Mouse (Mus musculus): ENCODE measurements around the gene Ppip5k2. TPM values are rescaled to one million over a fixed set of nuclear protein-coding genes. Genes with fewer than 3 reads are reported as not detected.

The Ppip5k2 gene
- polyA plus RNA-seq, 1 experiment, result 8.2 TPM

GRCm38 (mm10) chr1:97676115-97676514 is 94.1 kb downstream of the Ppip5k2 start:
- TF ChIP-seq POLR2A (IDR thresholded peaks at IDR 0.05; ENCODE audit: control insufficient read depth, extremely low read depth, insufficient read depth, low read length, poor library complexity) (no peak), CTCF (IDR thresholded peaks at IDR 0.05; ENCODE audit: borderline replicate concordance, control insufficient read depth, extremely low read depth, insufficient read depth, low read length, poor library complexity) (no peak)
- Histone ChIP-seq H3K4me3 (ENCODE audit: control insufficient read depth, insufficient read depth, low read length) (no peak overlapping the region), H3K4me1 (replicated peaks; ENCODE audit: control insufficient read depth, insufficient read depth, low read length) (no peaks in the 10 kb centered on the region), H3K27ac (ENCODE audit: control insufficient read depth, insufficient read depth, low read length) (no peak overlapping the region), H3K27me3 (ENCODE audit: control insufficient read depth, insufficient read depth, low read length) (no peaks in the 10 kb centered on the region), H3K36me3 (ENCODE audit: control insufficient read depth, insufficient read depth, low read length) (no peaks in the 10 kb centered on the region)
- WGBS, result 28% methylated on average over 2 of the region's 2 CpGs
- no peak for DNase-seq

- no peaks in the 10 kb centered on the region for H3K36me3 ChIP-seq (ENCODE audit: control insufficient read depth, insufficient read depth, low read length)
- no peak for DNase-seq
- 14% methylated on average over 2 of the region's 2 CpGs for WGBS
- H3K4me3 ChIP-seq (ENCODE audit: control insufficient read depth, insufficient read depth, low read length), result no peak overlapping the region
- TF ChIP-seq POLR2A (IDR thresholded peaks at IDR 0.05; ENCODE audit: control insufficient read depth, extremely low read depth, insufficient read depth, low read length, poor library complexity) (no peak), CTCF (IDR thresholded peaks at IDR 0.05; ENCODE audit: borderline replicate concordance, control insufficient read depth, extremely low read depth, insufficient read depth, low read length, poor library complexity) (no peak)
- no peaks in the 10 kb centered on the region for H3K4me1 ChIP-seq (replicated peaks; ENCODE audit: control insufficient read depth, insufficient read depth, low read length)
- no peak overlapping the region for H3K27ac ChIP-seq (ENCODE audit: control insufficient read depth, insufficient read depth, low read length)
- H3K27me3 ChIP-seq (ENCODE audit: control insufficient read depth, insufficient read depth, low read length), result no peaks in the 10 kb centered on the region
Measured at GRCm38 (mm10) chr1:97672849-97673248, 97.4 kb downstream of the Ppip5k2 start.

GRCm38 (mm10) chr1:97667288-97667687 is 102.9 kb downstream of the Ppip5k2 start:
- H3K4me3 ChIP-seq (ENCODE audit: control insufficient read depth, insufficient read depth, low read length), result no peak overlapping the region
- no peaks in the 10 kb centered on the region for H3K36me3 ChIP-seq (ENCODE audit: control insufficient read depth, insufficient read depth, low read length)
- TF ChIP-seq CTCF (IDR thresholded peaks at IDR 0.05; ENCODE audit: borderline replicate concordance, control insufficient read depth, extremely low read depth, insufficient read depth, low read length, poor library complexity) (no peak), POLR2A (IDR thresholded peaks at IDR 0.05; ENCODE audit: control insufficient read depth, extremely low read depth, insufficient read depth, low read length, poor library complexity) (no peak)
- no peak for DNase-seq
- WGBS, result 100% methylated on average over 1 of the region's 1 CpGs
- no peaks in the 10 kb centered on the region for H3K27me3 ChIP-seq (ENCODE audit: control insufficient read depth, insufficient read depth, low read length)
- H3K4me1 ChIP-seq (replicated peaks; ENCODE audit: control insufficient read depth, insufficient read depth, low read length), result peaks cover 2% of the 10 kb centered on the region
- H3K27ac ChIP-seq (ENCODE audit: control insufficient read depth, insufficient read depth, low read length), result no peak overlapping the region

GRCm38 (mm10) chr1:97662324-97662723 is 107.9 kb downstream of the Ppip5k2 start:
- H3K36me3 ChIP-seq (ENCODE audit: control insufficient read depth, insufficient read depth, low read length), result no peaks in the 10 kb centered on the region
- peak overlapping the region; percentile 90 for H3K4me3 ChIP-seq (ENCODE audit: control insufficient read depth, insufficient read depth, low read length)
- no peak; the same call in 1 of the 2 replicates for TF ChIP-seq POLR2A (IDR thresholded peaks at IDR 0.05; ENCODE audit: control insufficient read depth, extremely low read depth, insufficient read depth, low read length, poor library complexity)
- no peak for TF ChIP-seq CTCF (IDR thresholded peaks at IDR 0.05; ENCODE audit: borderline replicate concordance, control insufficient read depth, extremely low read depth, insufficient read depth, low read length, poor library complexity)
- no peak overlapping the region for H3K27ac ChIP-seq (ENCODE audit: control insufficient read depth, insufficient read depth, low read length)
- H3K4me1 ChIP-seq (replicated peaks; ENCODE audit: control insufficient read depth, insufficient read depth, low read length), result peaks cover 7% of the 10 kb centered on the region
- DNase-seq, result no peak
- H3K27me3 ChIP-seq (ENCODE audit: control insufficient read depth, insufficient read depth, low read length), result no peaks in the 10 kb centered on the region
- WGBS, result 29% methylated on average over 7 of the region's 7 CpGs

- WGBS, result under 1% methylated on average over 95 of the region's 106 CpGs
- H3K36me3 ChIP-seq (ENCODE audit: control insufficient read depth, insufficient read depth, low read length), result no peaks in the 10 kb centered on the region
- DNase-seq, result peak; percentile 79
- peak within 1 kb of the TSS; percentile 37; the same call in 1 of the 2 replicates for H3K27ac ChIP-seq (ENCODE audit: control insufficient read depth, insufficient read depth, low read length)
- TF ChIP-seq POLR2A (IDR thresholded peaks at IDR 0.05; ENCODE audit: control insufficient read depth, extremely low read depth, insufficient read depth, low read length, poor library complexity) (peak; percentile 59), CTCF (IDR thresholded peaks at IDR 0.05; ENCODE audit: borderline replicate concordance, control insufficient read depth, extremely low read depth, insufficient read depth, low read length, poor library complexity) (0 out of 2 replicates have a peak, but pooled peaks have one; percentile 27)
- no peaks in the 10 kb centered on the region for H3K27me3 ChIP-seq (ENCODE audit: control insufficient read depth, insufficient read depth, low read length)
- H3K4me3 ChIP-seq (ENCODE audit: control insufficient read depth, insufficient read depth, low read length), result peak within 1 kb of the TSS; percentile 90
- H3K4me1 ChIP-seq (replicated peaks; ENCODE audit: control insufficient read depth, insufficient read depth, low read length), result peaks cover 9% of the 10 kb centered on the region
Measured at GRCm38 (mm10) chr1:97661406-97662241, 108.6 kb downstream of the Ppip5k2 start, which contains the start of gene D1Ertd622e. TSS of gene D1Ertd622e (minus strand) at chr1:97662074.

- TF ChIP-seq CTCF (IDR thresholded peaks at IDR 0.05; ENCODE audit: borderline replicate concordance, control insufficient read depth, extremely low read depth, insufficient read depth, low read length, poor library complexity), result peak; percentile 21; the same call in 1 of the 2 replicates
- no peak for TF ChIP-seq POLR2A (IDR thresholded peaks at IDR 0.05; ENCODE audit: control insufficient read depth, extremely low read depth, insufficient read depth, low read length, poor library complexity)
- Histone ChIP-seq H3K4me3 (ENCODE audit: control insufficient read depth, insufficient read depth, low read length) (peak overlapping the region; percentile 90), H3K27ac (ENCODE audit: control insufficient read depth, insufficient read depth, low read length) (no peak overlapping the region), H3K27me3 (ENCODE audit: control insufficient read depth, insufficient read depth, low read length) (no peaks in the 10 kb centered on the region), H3K4me1 (replicated peaks; ENCODE audit: control insufficient read depth, insufficient read depth, low read length) (peaks cover 9% of the 10 kb centered on the region), H3K36me3 (ENCODE audit: control insufficient read depth, insufficient read depth, low read length) (no peaks in the 10 kb centered on the region)
- under 1% methylated on average over 93 of the region's 93 CpGs for WGBS
- DNase-seq, result peak; percentile 54
Measured at GRCm38 (mm10) chr1:97660687-97661405, 109.4 kb downstream of the Ppip5k2 start.
